Mouse (Mus musculus) spleen, postnatal 14 days (tissue): ENCODE measurements around the gene Ccdc183.

Source experiments
- DNase-seq, 2 experiments: peaks; one replicate each; pipeline ENCODE4 v3.0.0; 2021 to 2022; ENCODE audit warnings: low spot score in 2 of 2

The Ccdc183 gene

DNA sequence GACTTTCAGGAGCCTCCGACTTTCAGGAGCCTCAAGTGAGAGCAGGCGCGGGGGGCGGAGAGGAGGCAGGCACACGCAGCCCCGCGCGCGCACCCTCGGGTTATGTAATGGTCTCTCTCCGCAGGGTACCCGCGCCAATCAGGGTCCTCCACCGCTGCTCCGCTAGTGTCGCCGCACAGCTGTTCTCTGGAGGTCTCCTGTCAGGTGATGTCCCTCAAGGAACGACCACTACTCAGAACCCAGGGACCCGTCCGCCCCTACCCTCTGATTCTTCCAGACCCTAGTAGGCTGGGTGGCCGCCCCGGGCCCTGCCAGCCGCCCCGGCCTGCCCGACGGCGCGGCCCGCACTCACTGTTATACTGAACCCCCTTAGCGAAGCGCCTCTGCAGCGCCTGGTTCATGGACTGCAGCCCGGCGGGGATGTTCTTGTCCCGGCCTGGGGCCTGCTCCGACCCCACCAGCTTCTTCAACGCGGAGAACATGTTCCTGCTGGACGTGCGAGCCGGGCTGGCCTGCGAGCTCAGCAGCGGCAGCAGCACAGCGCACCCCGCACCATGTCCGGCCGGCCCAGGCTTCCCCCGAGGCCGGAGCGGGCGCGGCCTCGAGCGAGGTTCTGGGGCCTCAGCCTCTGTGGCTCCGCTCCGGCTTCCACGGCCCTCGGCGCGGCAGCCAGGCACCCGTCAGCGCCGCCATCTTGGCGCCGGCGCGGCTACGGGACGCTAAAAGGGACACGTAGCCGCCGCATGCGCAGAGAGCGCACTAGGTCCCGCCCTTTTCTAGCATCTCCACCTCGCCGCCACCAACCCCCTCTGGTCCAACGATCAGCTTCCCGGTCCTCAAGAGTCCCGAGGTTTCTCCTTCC is 9.5 kb downstream of the Ccdc183 start, which contains the start of gene Rabl6:
Gene Rabl6 (minus strand): TSS at position 761 of the 862 bp plus-strand sequence.
- DNase-seq, result peak; percentile 71 to 80

DNA sequence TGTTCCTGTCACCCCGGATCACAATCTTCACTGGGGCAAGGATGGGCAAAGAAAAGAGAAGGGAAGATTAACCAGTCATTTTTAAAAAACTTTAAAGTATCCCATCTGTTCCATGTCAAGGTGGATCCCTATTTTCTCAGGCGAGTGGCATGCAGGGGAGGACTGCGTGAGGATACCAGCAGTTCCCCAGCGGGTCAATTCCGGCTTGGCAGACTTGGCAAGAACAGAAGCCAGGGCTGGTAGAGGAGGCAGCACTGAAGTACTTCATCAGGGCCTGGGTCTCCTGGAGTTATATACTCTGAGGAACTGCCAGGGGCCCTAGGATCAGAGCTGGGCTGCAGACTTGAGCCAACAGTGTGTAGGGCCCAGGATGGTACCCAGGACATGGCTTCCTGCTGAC is 15.0 kb downstream of the Ccdc183 start:
- DNase-seq, result no peak

GRCm38 (mm10) chr2:25600037-25600436 is 17.4 kb downstream of the Ccdc183 start:
- no peak for DNase-seq

- no peak for DNase-seq
These were observed 18.7 kb downstream of the Ccdc183 start for GRCm38 (mm10) chr2:25598749-25599148.

- no peak for DNase-seq
These were observed 20.5 kb downstream of the Ccdc183 start for GRCm38 (mm10) chr2:25596765-25597510.

DNA sequence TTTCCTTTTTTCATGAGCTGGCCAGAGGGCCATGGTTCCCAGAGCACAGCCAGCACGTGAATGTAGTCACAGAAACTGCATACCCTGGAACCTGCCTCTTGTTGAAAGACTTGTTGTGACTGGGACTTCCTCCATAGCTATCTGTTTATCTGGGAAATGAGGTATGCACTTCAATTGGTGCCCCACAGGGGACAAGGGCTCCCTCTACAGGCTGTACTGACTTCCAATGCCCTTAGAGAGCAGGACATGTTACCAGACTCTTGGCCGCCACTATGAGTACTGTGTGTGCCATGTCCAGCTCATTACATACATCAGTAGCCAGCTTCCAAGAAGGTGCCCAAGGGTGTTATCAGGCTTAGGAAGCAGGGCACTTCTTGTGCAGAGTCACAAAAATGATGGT is 25.6 kb downstream of the Ccdc183 start:
- DNase-seq, result no peak

DNA sequence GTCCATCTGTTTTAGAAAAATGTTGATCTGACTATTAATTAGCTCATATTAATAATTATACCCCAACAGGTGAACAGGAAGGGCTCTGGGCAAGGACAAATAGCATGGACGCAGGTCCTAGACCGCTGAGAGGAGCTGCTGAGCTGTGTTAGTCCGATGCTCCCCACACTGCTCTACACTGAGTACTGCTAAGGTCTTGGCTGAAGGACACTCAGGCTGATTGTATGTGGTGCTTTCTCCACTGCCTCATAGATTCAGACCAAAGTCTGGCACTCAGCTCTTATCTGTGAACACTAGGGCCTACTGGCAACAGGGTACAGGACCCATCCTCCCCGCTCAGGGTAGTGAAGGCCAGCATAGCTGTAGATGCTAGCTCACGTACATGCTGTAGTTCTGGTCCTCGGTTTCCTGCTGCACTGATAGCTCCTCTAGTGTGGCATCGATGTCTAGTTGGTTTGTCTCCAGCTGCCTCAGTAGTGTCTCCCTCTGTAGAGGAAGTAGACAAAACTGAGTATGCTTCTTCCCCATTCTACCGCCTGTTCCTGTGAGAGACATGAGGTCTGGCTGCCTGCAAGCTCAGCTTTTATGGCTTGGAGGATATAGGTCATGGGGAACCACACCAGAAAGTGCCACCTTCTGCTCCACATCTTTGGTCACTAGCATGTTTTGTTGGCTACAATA is 29.1 kb downstream of the Ccdc183 start:
- DNase-seq, result no peak

GRCm38 (mm10) chr2:25587290-25587689 is 30.2 kb downstream of the Ccdc183 start:
- no peak for DNase-seq

DNA sequence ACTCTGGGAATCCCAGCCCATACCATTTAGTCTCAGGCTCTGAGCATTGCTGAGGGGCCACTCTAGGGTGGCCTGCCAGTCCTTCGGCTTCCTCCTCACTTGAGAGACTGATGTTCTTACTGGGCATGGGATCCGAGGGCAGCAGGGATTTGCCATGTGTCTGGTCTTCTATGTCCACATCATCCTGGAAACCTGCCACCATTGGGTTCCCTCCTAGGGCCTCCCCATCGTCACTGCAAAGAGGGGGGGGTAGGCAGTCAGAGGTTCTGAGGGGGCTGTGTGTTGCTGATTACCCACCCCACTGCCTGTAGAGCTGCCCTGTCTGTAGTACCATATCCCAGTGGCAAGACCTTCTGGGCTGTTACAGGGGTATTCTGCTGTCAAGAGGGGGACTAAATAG is 31.9 kb downstream of the Ccdc183 start:
- DNase-seq, result no peak

- DNase-seq, result no peak
These were observed 32.6 kb downstream of the Ccdc183 start for GRCm38 (mm10) chr2:25584856-25585255.

DNA sequence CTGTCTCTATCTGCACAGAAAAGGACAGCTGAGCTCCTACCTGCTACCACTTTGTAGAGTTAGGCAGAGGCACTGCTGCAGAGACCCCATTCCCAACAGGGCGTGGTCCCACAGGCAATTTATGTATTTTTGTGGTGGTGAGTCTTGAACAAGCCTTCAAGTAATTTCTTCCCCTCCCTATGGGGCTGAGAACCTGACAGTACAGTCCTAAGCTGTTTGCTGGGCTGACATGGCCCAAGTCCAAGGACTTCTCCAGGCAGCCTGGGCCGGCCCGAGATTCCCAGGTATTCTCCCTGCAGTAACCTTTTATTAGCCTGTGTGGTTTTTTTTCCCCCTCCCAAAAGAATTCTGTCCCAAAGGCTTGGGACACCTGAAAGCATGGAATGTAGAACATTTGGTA is 33.3 kb downstream of the Ccdc183 start:
- no peak for DNase-seq

DNA sequence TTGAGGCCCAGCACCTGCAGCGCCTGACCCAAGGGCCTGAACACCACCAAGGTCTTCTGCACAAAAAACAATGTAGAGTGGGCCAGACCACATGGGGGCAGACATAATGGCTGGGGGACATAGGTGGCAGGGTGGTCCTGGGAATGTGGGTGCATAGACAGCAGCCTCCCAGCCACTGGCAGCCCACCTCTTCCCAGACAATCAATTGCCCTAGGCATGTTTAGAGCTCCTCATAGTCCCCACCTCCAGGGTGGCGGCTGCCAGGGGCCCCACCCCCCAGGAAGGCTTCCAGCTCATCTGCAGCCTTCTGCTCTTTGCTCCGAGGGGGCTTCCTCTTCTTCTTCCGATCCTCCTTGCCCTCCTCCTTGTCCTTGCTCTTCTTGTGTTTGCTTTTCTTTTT is 33.9 kb downstream of the Ccdc183 start:
- no peak for DNase-seq

DNA sequence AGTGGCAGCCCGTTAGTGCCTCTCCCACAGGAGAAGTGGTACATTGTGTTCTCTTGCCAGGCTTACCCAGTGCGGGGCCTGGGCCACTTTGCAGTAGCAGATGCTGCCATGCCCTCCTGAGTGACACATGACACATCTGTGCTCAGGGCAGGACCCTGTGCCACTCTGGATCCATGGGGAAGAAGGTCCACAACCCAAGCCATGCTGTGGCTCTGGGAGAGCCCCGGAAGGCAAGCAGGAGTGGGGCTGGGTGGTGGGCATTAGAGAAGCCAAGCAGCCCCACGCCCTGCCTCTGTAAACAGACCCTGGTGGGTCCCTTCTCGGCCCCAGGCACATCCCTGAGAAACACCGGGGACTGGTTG is 34.4 kb downstream of the Ccdc183 start:
- DNase-seq, result no peak

- DNase-seq, result no peak
These were observed 34.9 kb downstream of the Ccdc183 start for GRCm38 (mm10) chr2:25582466-25583119.

GRCm38 (mm10) chr2:25581901-25582301 is 35.6 kb downstream of the Ccdc183 start:
- no peak for DNase-seq

GRCm38 (mm10) chr2:25581294-25581864 is 36.1 kb downstream of the Ccdc183 start, which contains the start of gene Ajm1:
TSS of gene Ajm1 (minus strand) at chr2:25581757.
- peak in 1 of 2 experiments; percentile 45 for DNase-seq

GRCm38 (mm10) chr2:25580621-25581101 is 36.8 kb downstream of the Ccdc183 start:
- DNase-seq, result no peak

- DNase-seq, result peak in 1 of 2 experiments; percentile 49
These were observed 37.6 kb downstream of the Ccdc183 start for GRCm38 (mm10) chr2:25579737-25580460.

DNA sequence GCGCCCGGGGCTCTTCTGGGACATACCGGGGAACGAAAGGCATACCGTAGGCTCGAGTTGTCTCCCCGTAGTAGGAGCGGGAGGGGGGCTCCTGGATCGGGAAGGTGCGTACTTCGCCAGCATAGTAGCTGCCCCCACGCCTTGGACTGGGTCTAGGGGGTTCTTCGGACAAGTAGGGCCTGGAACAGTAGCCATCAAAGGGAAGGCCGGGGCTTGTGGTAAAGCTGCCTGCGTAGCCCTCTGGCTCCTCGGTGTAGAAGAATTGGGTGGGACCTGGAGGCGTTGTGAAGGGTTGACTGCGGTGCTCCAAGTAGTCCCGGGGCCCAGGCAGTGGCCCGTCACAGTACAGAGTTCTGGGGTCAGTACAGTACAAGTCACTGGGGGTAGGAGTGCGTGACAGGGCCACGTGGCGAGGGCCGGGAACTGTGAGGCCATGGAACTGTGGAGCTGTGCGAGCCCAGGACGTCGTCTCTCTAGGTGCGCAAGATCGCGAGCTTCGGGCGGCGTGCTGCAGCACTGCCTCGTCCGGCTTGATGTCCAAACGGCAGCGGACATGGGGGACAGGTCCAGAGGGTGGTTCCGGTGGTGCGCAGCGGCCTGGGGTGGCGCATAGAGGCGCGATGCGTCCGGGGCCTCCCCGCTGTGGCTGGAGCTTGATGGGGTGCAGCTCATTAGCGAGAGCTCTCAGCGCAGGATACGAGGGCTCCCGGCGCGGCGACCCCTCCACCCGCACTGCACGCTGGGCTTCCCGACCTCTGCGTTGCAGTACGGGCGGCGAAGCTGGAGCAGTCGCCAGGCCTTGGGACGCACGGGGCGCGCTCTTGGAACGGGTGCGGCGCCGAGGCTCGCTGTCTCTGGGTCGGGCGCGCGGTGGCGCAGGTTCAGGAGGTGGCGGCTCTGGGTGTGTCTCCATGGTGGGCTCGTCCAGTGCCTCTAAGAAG is 38.4 kb downstream of the Ccdc183 start:
- DNase-seq, result no peak
